Mouse (Mus musculus): Measurements from ENCODE around the gene Nfatc3.

DNA sequence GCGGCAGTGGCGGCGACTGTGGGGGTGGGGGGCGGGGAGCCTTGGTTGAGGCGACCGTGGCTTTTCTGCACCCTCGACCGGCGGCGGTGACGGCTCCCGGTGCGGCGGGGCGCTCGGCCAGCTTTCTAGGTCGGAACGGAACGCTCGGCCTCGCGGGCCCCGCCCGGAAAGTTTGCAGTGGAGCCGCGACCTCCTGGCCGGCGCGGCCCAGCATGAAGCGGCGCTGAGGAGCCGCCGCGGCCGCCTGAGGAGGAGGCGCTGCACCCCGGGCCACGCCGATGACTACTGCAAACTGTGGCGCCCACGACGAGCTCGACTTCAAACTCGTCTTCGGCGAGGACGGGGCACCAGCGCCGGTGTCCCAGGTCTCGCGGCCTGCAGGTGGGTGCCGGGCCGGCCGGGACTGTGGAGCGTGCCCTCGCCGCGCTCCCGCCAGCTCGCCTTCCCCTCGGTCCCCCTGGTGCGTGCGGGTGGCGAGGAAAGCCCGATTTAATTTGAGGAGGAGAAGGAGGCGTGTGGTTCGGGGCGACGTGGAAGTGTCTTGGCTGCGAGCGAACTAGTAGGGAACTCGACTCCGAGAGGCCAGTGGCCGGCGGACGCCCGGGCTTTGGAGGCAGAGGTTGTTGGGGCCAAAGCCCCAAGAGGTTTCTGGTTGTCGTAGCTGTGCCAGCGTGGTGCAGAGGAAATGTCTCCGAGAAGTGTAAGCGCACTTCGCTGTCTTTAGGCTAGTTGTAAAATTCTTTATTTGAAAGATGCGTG lies 1.2 kb downstream of the Nfatc3 start:
- no peak for TF ChIP-seq CTCF (IDR thresholded peaks at IDR 0.05; ENCODE audit: control insufficient read depth, insufficient read depth, insufficient read length)
- TF ChIP-seq MYOD1 (IDR thresholded peaks at IDR 0.05; ENCODE audit: control insufficient read depth, insufficient read length, low read depth), result no peak
- TF ChIP-seq MAX (IDR thresholded peaks at IDR 0.05), result no peak
- no peak for TF ChIP-seq USF1 (IDR thresholded peaks at IDR 0.05; ENCODE audit: low read depth)
- no peak for TF ChIP-seq CEBPB (IDR thresholded peaks at IDR 0.05; ENCODE audit: low read depth)
- no peak for TF ChIP-seq FOSL1 (IDR thresholded peaks at IDR 0.05; ENCODE audit: insufficient read depth, low read length, poor library complexity, severe bottlenecking)
- no peak for TF ChIP-seq MYOG (IDR thresholded peaks at IDR 0.05; ENCODE audit: control insufficient read depth, extremely low read depth, insufficient read length)

Measured in C2C12 (cell line).